Mouse (Mus musculus) brain, embryonic 18.5 days (tissue): ENCODE data around the gene Cdhr4.

Experiments used
- DNase-seq: peaks from one replicate; pipeline ENCODE4 v3.0.0-alpha.2; 2012; ENCODE audit warnings: low read depth, low spot score

Gene Cdhr4

GRCm38 (mm10) chr9:107992197-107992596 lies at the start of gene Cdhr4:
Gene Cdhr4 (plus strand): TSS chr9:107992497.
- DNase-seq, result no peak

GRCm38 (mm10) chr9:107947241-107948194 lies 44.8 kb upstream of the Cdhr4 start:
- no peak for DNase-seq

GRCm38 (mm10) chr9:107949184-107949921 lies 42.9 kb upstream of the Cdhr4 start:
- DNase-seq, result no peak

- no peak for DNase-seq
Observed at GRCm38 (mm10) chr9:107949922-107950235, 42.4 kb upstream of the Cdhr4 start, which contains the start of gene Traip. Gene Traip (plus strand): TSS chr9:107950136.

- DNase-seq, result peak; percentile 79
Observed at GRCm38 (mm10) chr9:107950460-107951355, 41.6 kb upstream of the Cdhr4 start.

GRCm38 (mm10) chr9:107955613-107956289 lies 36.5 kb upstream of the Cdhr4 start:
- no peak for DNase-seq

- DNase-seq, result no peak
Observed at GRCm38 (mm10) chr9:107957141-107957540, 35.2 kb upstream of the Cdhr4 start.

GRCm38 (mm10) chr9:107959896-107960295 lies 32.4 kb upstream of the Cdhr4 start:
- no peak for DNase-seq

GRCm38 (mm10) chr9:107960928-107961327 lies 31.4 kb upstream of the Cdhr4 start:
- DNase-seq, result no peak

- peak; percentile 74 for DNase-seq
Observed at GRCm38 (mm10) chr9:107961351-107961762, 30.9 kb upstream of the Cdhr4 start.

- no peak for DNase-seq
Observed at GRCm38 (mm10) chr9:107961881-107962280, 30.4 kb upstream of the Cdhr4 start.

- no peak for DNase-seq
Observed at GRCm38 (mm10) chr9:107962916-107963315, 29.4 kb upstream of the Cdhr4 start.

- DNase-seq, result no peak
Observed at GRCm38 (mm10) chr9:107963700-107964099, 28.6 kb upstream of the Cdhr4 start.

- DNase-seq, result no peak
Observed at GRCm38 (mm10) chr9:107964681-107965080, 27.6 kb upstream of the Cdhr4 start.

- no peak for DNase-seq
Observed at GRCm38 (mm10) chr9:107966676-107967075, 25.6 kb upstream of the Cdhr4 start.

- DNase-seq, result no peak
Observed at GRCm38 (mm10) chr9:107967437-107967836, 24.9 kb upstream of the Cdhr4 start.

- no peak for DNase-seq
Observed at GRCm38 (mm10) chr9:107968531-107968930, 23.8 kb upstream of the Cdhr4 start.

GRCm38 (mm10) chr9:107970311-107970710 lies 22.0 kb upstream of the Cdhr4 start:
- DNase-seq, result no peak

- DNase-seq, result no peak
Observed at GRCm38 (mm10) chr9:107971690-107972541, 20.4 kb upstream of the Cdhr4 start.
